Comparison of ENCODE assay signal across 27 mouse cellular contexts in the genomic region with DNA sequence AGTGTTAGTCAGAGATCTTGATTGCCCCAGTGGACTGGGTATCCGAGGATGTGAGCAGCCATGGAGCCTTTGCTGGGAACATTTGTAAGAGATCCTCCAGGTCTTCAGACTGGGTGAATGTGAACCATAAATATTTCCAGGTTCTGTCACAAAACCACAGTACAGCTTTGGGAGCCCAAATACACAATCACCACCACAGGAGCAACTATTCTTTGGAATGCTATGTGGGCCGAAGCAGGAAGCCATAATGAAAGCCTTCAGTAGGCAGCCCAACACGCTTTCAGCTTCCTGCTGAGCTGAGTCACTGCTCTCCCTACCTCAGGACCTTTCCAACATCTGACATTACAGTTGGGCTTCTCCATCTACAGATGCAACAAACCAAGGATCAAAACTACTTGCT. TPM values are rescaled to one million over a fixed set of nuclear protein-coding genes. Genes with fewer than 3 reads are reported as not detected.
DNase-seq lines count a peak whose midpoint lies in the region; ATAC-seq and TF ChIP-seq lines count a peak whose summit lies in the region.
"Had no signal": no experiment of that assay in that cellular context is flagged by ENCODE, and none has a peak within 500 bp of the region (broad histone marks: within the 10 kb centered on the region; RNA-seq: fewer than 3 reads in every experiment).

No protein-coding gene starts in this region.

- H3K9me3 ChIP-seq in liver, postnatal 0 days (ENCODE audit: low read length), result no peaks in the 10 kb centered on the region
- H3K9me3 ChIP-seq: embryonic facial prominence, embryonic 10.5 days; embryonic facial prominence, embryonic 12.5 days; forebrain, embryonic 13.5 days; forebrain, embryonic 15.5 days; G1E had no signal

- no peak for ATAC-seq in liver, postnatal 0 days
- ATAC-seq: activated CD4-positive, CD25-positive, alpha-beta regulatory T cell, adult 4 months; CD4-positive, CD25-positive, alpha-beta regulatory T cell, adult 4 months; forebrain, embryonic 13.5 days; forebrain, embryonic 15.5 days; forebrain, postnatal 0 days; Patski had no signal

- peak overlapping the region; percentile 16 for H3K4me2 ChIP-seq in myocyte (ENCODE audit: low read depth)
- no peak overlapping the region for H3K4me2 ChIP-seq in liver, postnatal 0 days (ENCODE audit: low read depth, low read length)
- H3K4me2 ChIP-seq: embryonic facial prominence, embryonic 12.5 days; forebrain, embryonic 13.5 days; forebrain, embryonic 15.5 days had no signal

- H3K9ac ChIP-seq in liver, postnatal 0 days (replicated peaks), result no peak overlapping the region
- H3K9ac ChIP-seq: embryonic facial prominence, embryonic 12.5 days; forebrain, embryonic 13.5 days; forebrain, embryonic 15.5 days; forebrain, postnatal 0 days had no signal

- WGBS in liver, postnatal 0 days (ENCODE audit: insufficient replicate concordance), result 76% methylated on average over 3 of the region's 3 CpGs

- no peaks in the 10 kb centered on the region for H3K4me1 ChIP-seq in embryonic fibroblast, embryonic 13.5 days (ENCODE audit: control insufficient read depth, insufficient read depth, low read length)
- no peaks in the 10 kb centered on the region for H3K4me1 ChIP-seq in liver, postnatal 0 days (ENCODE audit: insufficient read depth)
- H3K4me1 ChIP-seq: embryonic facial prominence, embryonic 12.5 days; forebrain, embryonic 15.5 days had no signal

- no peak overlapping the region for H3ac ChIP-seq in myocyte (ENCODE audit: control insufficient read depth, insufficient read length)

- no peaks in the 10 kb centered on the region for H3K79me2 ChIP-seq in myocyte (ENCODE audit: control insufficient read depth, insufficient read depth)

- no peak for TF ChIP-seq CTCF in embryonic fibroblast, embryonic 13.5 days (IDR thresholded peaks at IDR 0.05; ENCODE audit: borderline replicate concordance, insufficient read depth, low read length)
- TF ChIP-seq CTCF in liver, postnatal 0 days (IDR thresholded peaks at IDR 0.05; ENCODE audit: low read depth), result no peak

- DNase-seq in 3134 (ENCODE audit: extremely low read depth, insufficient read length, low spot score), result peak; percentile 42
- peak; percentile 54 for DNase-seq in Muller cell, postnatal 12 days (ENCODE audit: inconsistent ontology term)
- DNase-seq in liver, postnatal 0 days, result no peak
- DNase-seq in ovary, postnatal 14 days (ENCODE audit: low spot score), result no peak
- DNase-seq in right cerebral cortex, postnatal 10 days (ENCODE audit: low spot score in 2 of 2), result no peak
- DNase-seq: adrenal gland, adult 8-10 months; adrenal gland, postnatal 14 days; adrenal gland, postnatal 36 days; B cell, adult 2 months; cerebellum, adult 11-12 months; cerebellum, adult 2 months; cerebellum, adult 9-10 months; cerebellum, postnatal 10 days; cerebellum, postnatal 25 days; forebrain, postnatal 0 days had no signal

- no peaks in the 10 kb centered on the region for H3K36me3 ChIP-seq in myocyte (ENCODE audit: control insufficient read depth, insufficient read depth)
- no peaks in the 10 kb centered on the region for H3K36me3 ChIP-seq in liver, postnatal 0 days (replicated peaks; ENCODE audit: insufficient read depth, low read length)
- H3K36me3 ChIP-seq: embryonic facial prominence, embryonic 10.5 days; embryonic facial prominence, embryonic 12.5 days; forebrain, embryonic 15.5 days; G1E had no signal

- no peak for TF ChIP-seq POLR2A in embryonic fibroblast, embryonic 13.5 days (IDR thresholded peaks at IDR 0.05; ENCODE audit: low read depth, low read length)
- TF ChIP-seq POLR2A in myocyte (IDR thresholded peaks at IDR 0.05; ENCODE audit: insufficient read length, low read depth), result no peak

- peak overlapping the region; percentile 48; the same call in 1 of the 2 replicates for H3K27ac ChIP-seq in embryonic fibroblast, embryonic 13.5 days (ENCODE audit: insufficient read depth, low read length)
- H3K27ac ChIP-seq in liver, postnatal 0 days (ENCODE audit: low read depth), result no peak overlapping the region
- H3K27ac ChIP-seq: embryonic facial prominence, embryonic 10.5 days; embryonic facial prominence, embryonic 12.5 days; forebrain, embryonic 13.5 days; forebrain, embryonic 15.5 days had no signal

- H3K4me3 ChIP-seq in embryonic fibroblast, embryonic 13.5 days (ENCODE audit: insufficient read depth, low read length), result no peak overlapping the region
- H3K4me3 ChIP-seq in myocyte, result no peak overlapping the region
- H3K4me3 ChIP-seq in liver, postnatal 0 days (ENCODE audit: low read depth, low read length), result no peak overlapping the region
- H3K4me3 ChIP-seq: embryonic facial prominence, embryonic 10.5 days; embryonic facial prominence, embryonic 12.5 days; erythroblast, embryonic 14.5 days; forebrain, embryonic 13.5 days; forebrain, embryonic 15.5 days had no signal

- H3K27me3 ChIP-seq in myocyte (ENCODE audit: control insufficient read depth, insufficient read depth, insufficient read length), result no peaks in the 10 kb centered on the region
- no peaks in the 10 kb centered on the region for H3K27me3 ChIP-seq in liver, postnatal 0 days (ENCODE audit: insufficient read depth, low read length)
- H3K27me3 ChIP-seq: CH12.LX; embryonic facial prominence, embryonic 12.5 days; forebrain, embryonic 15.5 days; Patski had no signal

- no peak for TF ChIP-seq EP300 in liver, postnatal 0 days (IDR thresholded peaks at IDR 0.05; ENCODE audit: low read depth)

TF ChIP-seq in myocyte, 11 proteins besides CTCF, POLR2A, EP300 and RAD21:
- TF ChIP-seq TCF12 (IDR thresholded peaks at IDR 0.05; ENCODE audit: insufficient read depth, poor library complexity, severe bottlenecking), result no peak
- no peak for TF ChIP-seq TCF3 (IDR thresholded peaks at IDR 0.05; ENCODE audit: insufficient read length, low read depth)
- TF ChIP-seq E2F4 (IDR thresholded peaks at IDR 0.05; ENCODE audit: insufficient read depth), result no peak
- no peak for TF ChIP-seq MAX (IDR thresholded peaks at IDR 0.05; ENCODE audit: low read depth)
- TF ChIP-seq MYOG (IDR thresholded peaks at IDR 0.05; ENCODE audit: control insufficient read depth in 1 of 3, insufficient read depth in 1 of 3, insufficient read length in 2 of 3, low read depth in 2 of 3), result no peak
- TF ChIP-seq REST (IDR thresholded peaks at IDR 0.05; ENCODE audit: insufficient read depth, insufficient read length), result no peak

RNA-seq across cellular contexts. Expression of a gene that starts 32.6 kb away (rescaled TPM):
- polyA plus RNA-seq in embryonic fibroblast, embryonic 13.5 days (2011; ENCODE audit: insufficient read length, low read depth, missing spikeins), result 57.1 and 61.3 TPM in 2 replicates
- polyA plus RNA-seq in myocyte (2012; fragmentation: generic; extraction: Trizol), result 120 TPM
- polyA plus RNA-seq in liver, postnatal 0 days (2015; fragmentation: Nextera tagmentation; extraction: Ambion mirVana), result 19.1 and 26.9 TPM in 2 replicates

Comparison
In these comparisons a context has a peak if more than half of its experiments do, and no peak if none do; other contexts are left out.
1. DNase-seq: peak in 3134 (single experiment) and Muller cell, postnatal 12 days (single experiment); none in liver, postnatal 0 days (single experiment), ovary, postnatal 14 days (single experiment) and right cerebral cortex, postnatal 10 days (0 of 2).